Mouse (Mus musculus) lung, postnatal 0 days (tissue): Measurements from ENCODE around the gene Gm5767.
"Not testable (repeated sequence)": the region's sequence is repeated elsewhere in the genome, so short reads cannot be mapped to it uniquely, and the experiment has no call there.

ENCODE experiments used
- CTCF ChIP-seq: IDR thresholded peaks from 2 replicates; pipeline ENCODE4 v1.5.1; 2016; ENCODE audit warnings: antibody characterized with exemption, mild to moderate bottlenecking
- EP300 ChIP-seq: IDR thresholded peaks from 2 replicates; pipeline ENCODE4 v1.6.1; 2016; ENCODE audit warnings: antibody characterized with exemption, mild to moderate bottlenecking, control low read depth

GRCm38 (mm10) chr16:8732450-8732849 is 51.9 kb downstream of the Gm5767 start:
- not testable (repeated sequence) for TF ChIP-seq CTCF, EP300
